ENCODE assay signal across 14 mouse cellular contexts in genomic region chr11:68261162-68261892, GRCm38 (mm10).
DNase-seq lines count a peak whose midpoint lies in the region; ATAC-seq and TF ChIP-seq lines count a peak whose summit lies in the region.
"Had no signal": no experiment of that assay in that cellular context is flagged by ENCODE, and none has a peak within 500 bp of the region (broad histone marks: within the 10 kb centered on the region; RNA-seq: fewer than 3 reads in every experiment).

No protein-coding gene starts in this region.

- no peak overlapping the region for H3K4me2 ChIP-seq in stomach, embryonic 16.5 days (ENCODE audit: low read depth, low read length)
- H3K4me2 ChIP-seq: embryonic facial prominence, embryonic 15.5 days; forebrain, embryonic 15.5 days; neural tube, embryonic 15.5 days had no signal

- H3K4me1 ChIP-seq in brown adipose tissue, adult 24 weeks (ENCODE audit: control insufficient read depth, insufficient read depth, insufficient read length, low read length), result peaks cover 12% of the 10 kb centered on the region
- peaks cover 10% of the 10 kb centered on the region for H3K4me1 ChIP-seq in stomach, embryonic 16.5 days (ENCODE audit: control insufficient read depth, insufficient read depth, low read length)
- H3K4me1 ChIP-seq in midbrain, embryonic 10.5 days, result peaks cover 6% of the 10 kb centered on the region
- H3K4me1 ChIP-seq: forebrain, embryonic 15.5 days; neural tube, embryonic 15.5 days had no signal

- H3K36me3 ChIP-seq in stomach, embryonic 16.5 days (ENCODE audit: control insufficient read depth, insufficient read depth, low read length), result no peaks in the 10 kb centered on the region
- peaks cover 78% of the 10 kb centered on the region for H3K36me3 ChIP-seq in midbrain, embryonic 10.5 days
- H3K36me3 ChIP-seq: embryonic facial prominence, embryonic 15.5 days; forebrain, embryonic 15.5 days; neural tube, embryonic 15.5 days had no signal

- peak; percentile 12; the same call in 1 of the 2 replicates for TF ChIP-seq CTCF in left cerebral cortex, adult 2 months (IDR thresholded peaks at IDR 0.05)

- intact Hi-C loops in heart, postnatal 25 days (cut with DNase I), result no loop called here
- intact Hi-C loops in left cerebral cortex, adult 2 months (cut with DNase I), result no loop called here
- intact Hi-C loops in left cerebral cortex, postnatal 10 days (cut with DNase I), result no loop called here

- no peak overlapping the region for H3K27ac ChIP-seq in left cerebral cortex, adult 2 months
- 0 out of 2 replicates have a peak overlapping the region, but pooled peaks have one; percentile 8 for H3K27ac ChIP-seq in brown adipose tissue, adult 24 weeks (replicated peaks; ENCODE audit: low read depth, low read length)
- H3K27ac ChIP-seq in stomach, embryonic 16.5 days (ENCODE audit: low read length), result no peak overlapping the region
- no peak overlapping the region; the same call in 1 of the 2 replicates for H3K27ac ChIP-seq in midbrain, embryonic 10.5 days (replicated peaks)
- H3K27ac ChIP-seq: embryonic facial prominence, embryonic 15.5 days; forebrain, embryonic 15.5 days; neural tube, embryonic 15.5 days had no signal

- whole genome bisulfite sequencing in stomach, embryonic 16.5 days, result 46% methylated on average over 10 of the region's 10 CpGs
- WGBS in midbrain, embryonic 10.5 days, result 85% methylated on average over 10 of the region's 10 CpGs

- H3K9me3 ChIP-seq in stomach, embryonic 16.5 days (replicated peaks; ENCODE audit: control insufficient read depth, low read length), result no peaks in the 10 kb centered on the region
- H3K9me3 ChIP-seq in midbrain, embryonic 10.5 days (replicated peaks), result no peaks in the 10 kb centered on the region
- H3K9me3 ChIP-seq: embryonic facial prominence, embryonic 15.5 days; forebrain, embryonic 15.5 days; neural tube, embryonic 15.5 days had no signal

- DNase-seq in heart, adult 8-10 months (ENCODE audit: low spot score), result peak; percentile 23
- DNase-seq in heart, postnatal 25 days (ENCODE audit: low spot score), result no peak
- DNase-seq in left cerebral cortex, adult 2 months (ENCODE audit: extremely low spot score in 1 of 2, low spot score in 2 of 2), result no peak
- DNase-seq in left cerebral cortex, postnatal 10 days (ENCODE audit: extremely low spot score in 1 of 2, low spot score in 2 of 2), result no peak
- no peak for DNase-seq in midbrain, embryonic 10.5 days (ENCODE audit: low spot score)
- no peak for DNase-seq in right cerebral cortex, postnatal 36 days (ENCODE audit: low spot score in 2 of 2)
- DNase-seq: cerebellum, postnatal 14 days; gastrocnemius, postnatal 10 days; liver had no signal

- peak overlapping the region; percentile 34; the same call in 1 of the 2 replicates for H3K9ac ChIP-seq in stomach, embryonic 16.5 days (ENCODE audit: low read length)
- H3K9ac ChIP-seq: embryonic facial prominence, embryonic 15.5 days; forebrain, embryonic 15.5 days; neural tube, embryonic 15.5 days had no signal

- ATAC-seq in stomach, embryonic 16.5 days (ENCODE audit: insufficient read depth, low FRiP score), result no peak
- ATAC-seq: forebrain, embryonic 15.5 days had no signal

- H3K27me3 ChIP-seq in stomach, embryonic 16.5 days (ENCODE audit: control insufficient read depth, insufficient read depth, low read length), result no peaks in the 10 kb centered on the region
- peaks cover 24% of the 10 kb centered on the region for H3K27me3 ChIP-seq in midbrain, embryonic 10.5 days (ENCODE audit: low read depth, poor library complexity, severe bottlenecking)
- H3K27me3 ChIP-seq: embryonic facial prominence, embryonic 15.5 days; forebrain, embryonic 15.5 days had no signal

- no peak overlapping the region for H3K4me3 ChIP-seq in left cerebral cortex, adult 2 months
- H3K4me3 ChIP-seq in brown adipose tissue, adult 24 weeks (ENCODE audit: insufficient read depth, low read depth, low read length), result no peak overlapping the region
- H3K4me3 ChIP-seq in stomach, embryonic 16.5 days (replicated peaks; ENCODE audit: low read length), result no peak overlapping the region
- H3K4me3 ChIP-seq in midbrain, embryonic 10.5 days, result no peak overlapping the region
- H3K4me3 ChIP-seq: embryonic facial prominence, embryonic 15.5 days; forebrain, embryonic 15.5 days; neural tube, embryonic 15.5 days had no signal
